Mouse (Mus musculus): ENCODE data around the gene Pear1. TPM values are rescaled to one million over a fixed set of nuclear protein-coding genes. Genes with fewer than 3 reads are reported as not detected.

Gene Pear1
- total and polyA plus RNA-seq, 3 experiments, result 0.20 to 1.2 (median 0.46) TPM

DNA sequence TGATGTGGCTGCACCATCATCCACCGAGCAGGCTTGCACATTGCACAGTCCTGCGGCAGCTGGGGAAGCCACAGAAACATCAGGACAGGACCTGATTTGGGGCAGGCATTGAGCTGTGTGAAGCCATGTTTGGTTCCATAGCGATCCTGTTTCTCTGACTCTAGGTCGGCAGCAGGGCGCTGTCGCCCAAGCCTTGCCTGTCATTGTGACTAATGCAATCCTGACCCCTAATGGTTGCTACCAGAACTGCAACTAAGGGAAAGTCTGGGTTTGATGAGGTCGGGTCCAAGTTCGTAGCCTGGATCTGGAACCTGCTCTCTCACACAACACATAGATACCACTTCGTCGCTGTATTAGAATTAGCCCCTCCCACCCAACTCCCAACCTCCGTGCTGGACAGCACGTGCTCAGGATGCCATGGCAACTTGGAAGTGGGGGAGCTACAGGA is 7.4 kb downstream of the Pear1 start (continued):
- TF ChIP-seq MXI1 (IDR thresholded peaks at IDR 0.05; ENCODE audit: low read depth, low read length) (no peak), E2F4 (IDR thresholded peaks at IDR 0.05; ENCODE audit: insufficient replicate concordance, low read depth, low read length) (no peak), POLR2AphosphoS2 (IDR thresholded peaks at IDR 0.05; ENCODE audit: low read depth, low read length) (no peak), EP300 (IDR thresholded peaks at IDR 0.05; ENCODE audit: low read length) (no peak)

DNA sequence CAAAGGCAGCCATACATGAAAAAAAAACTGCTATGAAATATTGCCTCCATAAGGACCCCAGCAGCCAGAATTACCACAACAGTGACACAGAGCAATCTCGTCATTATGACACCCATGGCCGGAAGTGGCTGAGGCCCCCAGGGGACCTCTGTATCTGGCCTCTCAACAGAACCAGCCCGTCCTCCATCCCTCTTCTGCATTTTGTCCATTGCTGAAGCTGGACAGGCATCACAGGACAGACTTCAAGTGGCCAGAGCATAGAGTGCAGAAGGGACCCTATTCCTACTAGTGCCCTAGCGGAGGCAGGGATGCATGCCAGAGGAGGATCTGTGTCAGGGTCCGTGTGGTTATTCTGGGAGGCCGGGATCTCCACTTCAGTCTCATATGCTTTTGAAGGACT is 7.9 kb downstream of the Pear1 start:
- no peak overlapping the region for H3K27ac ChIP-seq (ENCODE audit: insufficient read depth, low read depth)
- TF ChIP-seq NELFE (IDR thresholded peaks at IDR 0.05; ENCODE audit: low read depth, low read length), result no peak
- TF ChIP-seq ETS1 (conservative IDR thresholded peaks at IDR 0.05; ENCODE audit: low read depth, low read length), result no peak
- TF ChIP-seq TCF12 (IDR thresholded peaks at IDR 0.05; ENCODE audit: low read depth, low read length), result no peak
- no peak for TF ChIP-seq CTCF (conservative IDR thresholded peaks at IDR 0.05 in 1 of 2, IDR thresholded peaks at IDR 0.05 in 1 of 2; ENCODE audit: low read depth in 2 of 2, low read length in 2 of 2)
- H3K4me2 ChIP-seq (ENCODE audit: insufficient read depth, low read depth, poor library complexity, severe bottlenecking), result peak overlapping the region; percentile 41
- H3K9me3 ChIP-seq (replicated peaks; ENCODE audit: low read length), result no peaks in the 10 kb centered on the region
- peaks cover 5 to 6% of the 10 kb centered on the region in 2 experiments for H3K4me1 ChIP-seq (ENCODE audit: control insufficient read depth in 1 of 2, insufficient read depth in 2 of 2)
- peaks cover 90% of the 10 kb centered on the region for H3K27me3 ChIP-seq (replicated peaks)
- dilution Hi-C loops (cut with MboI; ENCODE audit: extremely low pct_ligation_motif_present, extremely low pct_unique_long_range_greater_than_20kb, low sequenced_read_pairs), result no loop called here
- H3K4me3 ChIP-seq (replicated peaks in 1 of 3; ENCODE audit: low read depth in 2 of 3, low read length in 2 of 3, poor library complexity in 1 of 3), result no peak overlapping the region
- no peak for DNase-seq (ENCODE audit: extremely low read depth)
- H3K36me3 ChIP-seq (replicated peaks in 1 of 2; ENCODE audit: control insufficient read depth in 1 of 2, insufficient read depth in 1 of 2, low read length in 1 of 2), result no peaks in the 10 kb centered on the region
- 0 out of 2 replicates have a peak overlapping the region, but pooled peaks have one; percentile 2 for H3K9ac ChIP-seq (ENCODE audit: insufficient read depth, low read depth)
- H3K79me2 ChIP-seq (replicated peaks; ENCODE audit: control insufficient read depth, extremely low read depth, insufficient read depth, poor library complexity, severe bottlenecking), result no peaks in the 10 kb centered on the region
- in situ Hi-C loops (cut with MboI; ENCODE audit: low pct_ligation_motif_present, low pct_unique_long_range_greater_than_20kb, low sequenced_read_pairs), result loop anchor here (5.0 kb wide), 2 partner anchors 34 to 41 kb away; no protein-coding TSS in a partner anchor

DNA sequence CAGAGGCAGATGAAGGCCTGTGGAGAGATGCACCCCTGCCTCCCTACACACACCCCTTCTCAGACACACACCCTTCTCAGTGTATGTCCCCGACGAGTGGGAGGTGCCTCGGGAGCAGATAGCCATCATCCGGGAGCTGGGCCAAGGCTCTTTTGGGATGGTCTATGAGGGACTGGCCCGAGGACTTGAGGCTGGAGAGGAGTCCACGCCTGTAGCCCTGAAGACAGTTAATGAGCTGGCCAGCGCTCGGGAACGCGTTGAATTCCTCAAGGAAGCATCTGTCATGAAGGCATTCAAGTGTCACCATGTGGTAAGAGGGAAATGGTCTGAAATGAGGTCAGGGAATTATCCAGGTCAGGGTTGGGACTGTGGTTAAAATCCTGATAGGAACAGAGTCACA is 11.2 kb downstream of the Pear1 start:
- H3K27me3 ChIP-seq (replicated peaks), result peaks cover 94% of the 10 kb centered on the region

More for the DNA sequence above, 11.2 kb downstream of the Pear1 start:
- Histone ChIP-seq H3K9me3 (replicated peaks; ENCODE audit: low read length) (no peaks in the 10 kb centered on the region), H3K27ac (ENCODE audit: insufficient read depth, low read depth) (no peak overlapping the region), H3K4me3 (replicated peaks in 1 of 3; ENCODE audit: low read depth in 2 of 3, low read length in 2 of 3, poor library complexity in 1 of 3) (no peak overlapping the region), H3K36me3 (replicated peaks in 1 of 2; ENCODE audit: control insufficient read depth in 1 of 2, insufficient read depth in 1 of 2, low read length in 1 of 2) (no peaks in the 10 kb centered on the region), H3K4me2 (ENCODE audit: insufficient read depth, low read depth, poor library complexity, severe bottlenecking) (no peak overlapping the region), H3K9ac (ENCODE audit: insufficient read depth, low read depth) (no peak overlapping the region), H3K79me2 (replicated peaks; ENCODE audit: control insufficient read depth, extremely low read depth, insufficient read depth, poor library complexity, severe bottlenecking) (no peaks in the 10 kb centered on the region), H3K4me1 (ENCODE audit: control insufficient read depth in 1 of 2, insufficient read depth in 2 of 2) (peaks cover 5 to 6% of the 10 kb centered on the region in 2 experiments)
- dilution Hi-C loops (cut with MboI; ENCODE audit: extremely low pct_ligation_motif_present, extremely low pct_unique_long_range_greater_than_20kb, low sequenced_read_pairs) (no loop called here), in situ Hi-C loops (cut with MboI; ENCODE audit: low pct_ligation_motif_present, low pct_unique_long_range_greater_than_20kb, low sequenced_read_pairs) (no loop called here)
- TF ChIP-seq GABPA (IDR thresholded peaks at IDR 0.05; ENCODE audit: insufficient replicate concordance, low read depth, low read length), result no peak
- no peak for TF ChIP-seq MAZ (IDR thresholded peaks at IDR 0.05; ENCODE audit: low read depth, low read length)
- TF ChIP-seq CTCF (conservative IDR thresholded peaks at IDR 0.05 in 1 of 2, IDR thresholded peaks at IDR 0.05 in 1 of 2; ENCODE audit: low read depth in 2 of 2, low read length in 2 of 2), result no peak
- no peak for TF ChIP-seq UBTF (IDR thresholded peaks at IDR 0.05; ENCODE audit: low read depth, low read length)
- no peak for TF ChIP-seq JUND (conservative IDR thresholded peaks at IDR 0.05; ENCODE audit: low read depth, low read length)
- no peak for TF ChIP-seq RCOR1 (conservative IDR thresholded peaks at IDR 0.05; ENCODE audit: low read depth, low read length)
- no peak for TF ChIP-seq NRF1 (IDR thresholded peaks at IDR 0.05; ENCODE audit: low read depth, low read length)
- no peak for TF ChIP-seq E2F4 (IDR thresholded peaks at IDR 0.05; ENCODE audit: insufficient replicate concordance, low read depth, low read length)
- no peak for TF ChIP-seq ETS1 (conservative IDR thresholded peaks at IDR 0.05; ENCODE audit: low read depth, low read length)
- no peak for TF ChIP-seq ZKSCAN1 (IDR thresholded peaks at IDR 0.05; ENCODE audit: borderline replicate concordance, low read depth, low read length)
- no peak for TF ChIP-seq TCF12 (IDR thresholded peaks at IDR 0.05; ENCODE audit: low read depth, low read length)
- TF ChIP-seq MAFK (IDR thresholded peaks at IDR 0.05; ENCODE audit: insufficient replicate concordance, low read length), result no peak
- no peak for TF ChIP-seq CHD2 (IDR thresholded peaks at IDR 0.05; ENCODE audit: low read length)
- TF ChIP-seq MEF2A (IDR thresholded peaks at IDR 0.05; ENCODE audit: borderline replicate concordance, low read depth, low read length), result no peak
- no peak for TF ChIP-seq MXI1 (IDR thresholded peaks at IDR 0.05; ENCODE audit: low read depth, low read length)
- TF ChIP-seq CHD1 (IDR thresholded peaks at IDR 0.05; ENCODE audit: low read depth, low read length), result no peak
- DNase-seq (ENCODE audit: extremely low read depth), result no peak

Data from CH12.LX (cell line).